Mouse (Mus musculus) frontal cortex, postnatal 14 days (tissue): ENCODE measurements around the gene Radil.

Source experiments
- DNase-seq, 2 experiments: peaks; one replicate each; pipeline ENCODE4 v3.0.0; 2022; ENCODE audit warnings: low spot score in 2 of 2

Radil gene

GRCm38 (mm10) chr5:142550706-142551652, at the start of gene Radil:
Radil (minus strand) TSS chr5:142551098.
- peak; percentile 98 for DNase-seq

GRCm38 (mm10) chr5:142597648-142598390, 46.9 kb upstream of the Radil start:
- DNase-seq = no peak

GRCm38 (mm10) chr5:142596723-142597122, 45.8 kb upstream of the Radil start:
- DNase-seq = no peak

GRCm38 (mm10) chr5:142595698-142596097, 44.8 kb upstream of the Radil start:
- no peak for DNase-seq

- DNase-seq = no peak
Measured at GRCm38 (mm10) chr5:142590953-142591616, 40.2 kb upstream of the Radil start.

- DNase-seq = peak; percentile 43 to 77
Measured at GRCm38 (mm10) chr5:142583616-142584126, 32.8 kb upstream of the Radil start.

- DNase-seq = peak; percentile 56 to 68
Measured at GRCm38 (mm10) chr5:142581517-142581916, 30.6 kb upstream of the Radil start.

GRCm38 (mm10) chr5:142578192-142578591, 27.3 kb upstream of the Radil start:
- no peak for DNase-seq

- DNase-seq = no peak
Measured at GRCm38 (mm10) chr5:142576832-142577231, 25.9 kb upstream of the Radil start.

- DNase-seq = no peak
Measured at GRCm38 (mm10) chr5:142574323-142575057, 23.6 kb upstream of the Radil start.

GRCm38 (mm10) chr5:142564606-142565005, 13.7 kb upstream of the Radil start:
- DNase-seq = no peak

GRCm38 (mm10) chr5:142560261-142560660, 9.4 kb upstream of the Radil start:
- no peak for DNase-seq

- DNase-seq = peak; percentile 77 to 85
Measured at GRCm38 (mm10) chr5:142557397-142558067, 6.6 kb upstream of the Radil start.

GRCm38 (mm10) chr5:142556721-142557120, 5.8 kb upstream of the Radil start:
- DNase-seq = no peak

- no peak for DNase-seq
Measured at GRCm38 (mm10) chr5:142555866-142556265, 5.0 kb upstream of the Radil start.

GRCm38 (mm10) chr5:142549961-142550705, 765 bp downstream of the Radil start:
- DNase-seq = peak; percentile 49 to 61

GRCm38 (mm10) chr5:142549441-142549840, 1.5 kb downstream of the Radil start:
- no peak for DNase-seq

- no peak for DNase-seq
Measured at GRCm38 (mm10) chr5:142547066-142547465, 3.8 kb downstream of the Radil start.

GRCm38 (mm10) chr5:142546344-142546743, 4.6 kb downstream of the Radil start:
- no peak for DNase-seq
